Mouse (Mus musculus) embryonic facial prominence, embryonic 13.5 days (tissue): Measurements from ENCODE around the gene Stk38l. TPM values are rescaled to one million over a fixed set of nuclear protein-coding genes. Genes with fewer than 3 reads are reported as not detected.
A peak's percentile ranks its signal among the peaks of the same experiment; 100 is the strongest.

Source experiments
- ATAC-seq: fragments of 200-750 bp; cut with Nextera tagmentation; 2 replicates; pipeline ENCODE4 v1.8.0; 2017; ENCODE audit warnings: low read depth; ENCODE audit not compliant: insufficient number of reproducible peaks, insufficient read depth, low FRiP score, low TSS enrichment
- H3K27ac ChIP-seq: fragments of 300-500 bp; sonication (generic); 2 replicates; pipeline ENCODE4 v1.5.1; 2015; ENCODE audit warnings: moderate library complexity, mild to moderate bottlenecking, inconsistent platforms
- H3K27me3 ChIP-seq: fragments of 300-500 bp; sonication (generic); 2 replicates; pipeline ENCODE4 v1.6.1; 2015; ENCODE audit warnings: mild to moderate bottlenecking, inconsistent platforms
- H3K36me3 ChIP-seq: fragments of 300-500 bp; sonication (generic); 2 replicates; pipeline ENCODE4 v1.6.1; 2015; ENCODE audit warnings: mild to moderate bottlenecking, inconsistent platforms
- H3K4me1 ChIP-seq: fragments of 300-500 bp; sonication (generic); 2 replicates; pipeline ENCODE4 v1.6.1; 2015; ENCODE audit warnings: inconsistent platforms
- H3K4me2 ChIP-seq: fragments of 300-500 bp; sonication (generic); 2 replicates; pipeline ENCODE4 v1.6.1; 2015; ENCODE audit warnings: moderate library complexity, mild to moderate bottlenecking, inconsistent platforms
- H3K4me3 ChIP-seq: fragments of 300-500 bp; sonication (generic); 2 replicates; pipeline ENCODE4 v1.5.1; 2015; ENCODE audit warnings: mild to moderate bottlenecking, inconsistent platforms
- H3K9ac ChIP-seq: fragments of 300-500 bp; sonication (generic); 2 replicates; pipeline ENCODE4 v1.6.1; 2015; ENCODE audit warnings: mild to moderate bottlenecking, inconsistent platforms
- H3K9me3 ChIP-seq: fragments of 300-500 bp; sonication (generic); 2 replicates; pipeline ENCODE4 v1.6.1; 2016; ENCODE audit warnings: inconsistent platforms
- WGBS: fragments of 180-500 bp; shearing (Covaris S2); methylation state at CpG from one replicate; pipeline ENCODE4 v1.1.7; 2015; ENCODE audit warnings: mixed read lengths; 5-methylcytosine and 5-hydroxymethylcytosine counted together
- polyA plus RNA-seq: library from polyadenylated mRNA; unstranded; fragments of >200 nt; fragmentation: Nextera tagmentation; extraction: Ambion mirVana; gene quantifications from 2 replicates; pipeline ENCODE4 v1.2.1, GENCODE M21; 2015

The Stk38l gene
- polyA plus RNA-seq, 1 experiment from 2014 or later: 19.4 TPM

GRCm38 (mm10) chr6:146702126-146702881 lies 22.5 kb upstream of the Stk38l start:
- ATAC-seq: no peak
- H3K27ac ChIP-seq: peak overlapping the region; percentile 11; the same call in 1 of the 2 replicates
- H3K4me2 ChIP-seq: no peak overlapping the region; the same call in 1 of the 2 replicates

DNA sequence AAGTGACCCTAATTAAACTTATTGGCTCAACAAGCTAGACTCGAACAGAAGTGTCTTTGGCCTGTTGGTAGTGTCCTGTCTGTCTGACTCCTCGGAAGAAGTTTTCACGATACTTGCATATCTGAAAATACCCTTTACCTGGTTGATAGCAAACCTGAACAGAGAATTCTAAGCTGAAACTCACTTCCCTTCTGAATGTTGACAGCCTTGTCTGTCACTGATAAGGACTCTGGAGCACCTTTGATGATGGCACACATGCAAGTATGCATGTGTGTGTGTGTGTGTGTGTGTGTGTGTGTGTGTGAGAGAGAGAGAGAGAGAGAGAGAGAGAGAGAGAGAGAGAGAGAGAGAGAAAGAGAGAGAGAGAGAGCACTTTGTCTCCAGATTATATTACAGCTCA lies 21.4 kb upstream of the Stk38l start:
- H3K27ac ChIP-seq: no peak overlapping the region
- H3K27me3 ChIP-seq: no peaks in the 10 kb centered on the region
- ATAC-seq: no peak

More at GRCm38 (mm10) chr6:146702126-146702881, 22.5 kb upstream of the Stk38l start:
- Histone ChIP-seq H3K36me3 (no peaks in the 10 kb centered on the region), H3K9ac (no peak overlapping the region), H3K27me3 (no peaks in the 10 kb centered on the region), H3K4me3 (no peak overlapping the region), H3K9me3 (no peaks in the 10 kb centered on the region), H3K4me1 (peaks cover 5% of the 10 kb centered on the region; the same call in 1 of the 2 replicates)
- WGBS: 57% methylated on average over 11 of the region's 11 CpGs

GRCm38 (mm10) chr6:146705631-146706030 lies 19.2 kb upstream of the Stk38l start:
- Histone ChIP-seq H3K4me1 (peaks cover 5% of the 10 kb centered on the region; the same call in 1 of the 2 replicates), H3K27me3 (no peaks in the 10 kb centered on the region), H3K4me3 (no peak overlapping the region), H3K36me3 (no peaks in the 10 kb centered on the region), H3K9me3 (no peaks in the 10 kb centered on the region), H3K9ac (no peak overlapping the region), H3K27ac (no peak overlapping the region), H3K4me2 (no peak overlapping the region)
- ATAC-seq: no peak
- WGBS: 93% methylated on average over 1 of the region's 1 CpGs

More for the DNA sequence above, 21.4 kb upstream of the Stk38l start:
- H3K4me2 ChIP-seq: no peak overlapping the region
- no peak overlapping the region for H3K4me3 ChIP-seq
- H3K4me1 ChIP-seq: peaks cover 5% of the 10 kb centered on the region; the same call in 1 of the 2 replicates
- H3K9me3 ChIP-seq: no peaks in the 10 kb centered on the region
- 78% methylated on average over 3 of the region's 3 CpGs for WGBS
- H3K9ac ChIP-seq: no peak overlapping the region
- H3K36me3 ChIP-seq: no peaks in the 10 kb centered on the region

- no peak overlapping the region for H3K4me3 ChIP-seq
- no peaks in the 10 kb centered on the region for H3K36me3 ChIP-seq
- ATAC-seq: no peak
- H3K27me3 ChIP-seq: no peaks in the 10 kb centered on the region
- H3K9ac ChIP-seq: no peak overlapping the region
- H3K4me1 ChIP-seq: no peaks in the 10 kb centered on the region
- 80% methylated on average over 1 of the region's 1 CpGs for WGBS
- H3K4me2 ChIP-seq: no peak overlapping the region
- H3K9me3 ChIP-seq: no peaks in the 10 kb centered on the region
- no peak overlapping the region for H3K27ac ChIP-seq
Measured at GRCm38 (mm10) chr6:146719606-146720005, 5.2 kb upstream of the Stk38l start.

DNA sequence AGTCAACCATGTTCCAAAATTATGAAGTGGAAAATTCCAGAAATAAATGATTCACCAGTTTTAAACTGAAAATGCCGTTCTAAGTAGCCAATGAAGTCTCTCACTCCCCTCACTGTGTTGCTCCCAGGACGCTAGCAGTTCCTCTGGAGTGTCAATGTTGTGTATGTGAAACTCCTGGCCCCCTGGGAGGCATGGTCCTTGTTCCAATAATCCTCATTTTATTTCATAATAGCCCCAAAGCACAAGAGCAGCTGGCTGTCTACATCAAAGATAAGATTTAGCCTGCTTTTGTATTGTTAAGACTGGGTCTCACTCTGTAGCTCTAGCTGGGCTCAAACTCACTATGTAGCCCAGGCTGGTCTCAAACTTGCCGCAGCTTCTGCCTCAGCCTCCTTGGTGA lies 990 bp upstream of the Stk38l start:
- Histone ChIP-seq H3K9me3 (no peaks in the 10 kb centered on the region), H3K36me3 (no peaks in the 10 kb centered on the region), H3K4me2 (no peak overlapping the region), H3K27me3 (no peaks in the 10 kb centered on the region), H3K4me3 (no peak overlapping the region), H3K27ac (no peak overlapping the region), H3K4me1 (peaks cover 13% of the 10 kb centered on the region; the same call in 1 of the 2 replicates), H3K9ac (no peak overlapping the region)
- WGBS: 93% methylated on average over 3 of the region's 3 CpGs
- ATAC-seq: no peak

- Histone ChIP-seq H3K4me3 (peak overlapping the region; percentile 84), H3K36me3 (no peaks in the 10 kb centered on the region), H3K9me3 (no peaks in the 10 kb centered on the region), H3K4me2 (peak overlapping the region; percentile 79), H3K27me3 (no peaks in the 10 kb centered on the region), H3K4me1 (peaks cover 13% of the 10 kb centered on the region; the same call in 1 of the 2 replicates), H3K9ac (peak overlapping the region; percentile 92), H3K27ac (peak overlapping the region; percentile 80)
- peak; percentile 56 for ATAC-seq
- WGBS: under 1% methylated on average over 30 of the region's 30 CpGs
Measured at GRCm38 (mm10) chr6:146725384-146725791, 593 bp downstream of the Stk38l start.

DNA sequence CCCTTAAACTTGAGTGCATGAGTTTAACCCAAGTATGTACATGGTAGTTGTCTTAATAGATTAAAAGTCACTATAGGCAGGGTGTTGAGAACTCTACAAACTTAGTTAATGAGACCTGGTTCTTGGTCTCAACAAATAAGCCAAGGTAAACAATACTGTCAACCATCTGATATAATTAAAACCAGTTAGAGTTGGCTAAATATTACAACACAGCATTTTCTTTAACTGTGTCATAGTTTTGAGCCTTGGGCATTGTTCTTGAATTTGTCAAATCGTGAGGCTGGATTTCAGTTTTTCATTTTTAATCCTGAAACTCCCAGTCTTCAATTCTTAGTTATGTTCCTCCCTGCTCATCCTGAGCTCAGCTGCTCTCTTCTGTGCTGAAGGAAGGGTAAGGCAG lies 6.2 kb downstream of the Stk38l start:
- H3K4me1 ChIP-seq: peaks cover 28% of the 10 kb centered on the region
- H3K4me2 ChIP-seq: no peak overlapping the region
- H3K27ac ChIP-seq: 0 out of 2 replicates have a peak overlapping the region, but pooled peaks have one; percentile 16
- no peaks in the 10 kb centered on the region for H3K36me3 ChIP-seq
- no peaks in the 10 kb centered on the region for H3K27me3 ChIP-seq
- no peak overlapping the region for H3K9ac ChIP-seq
- no peak overlapping the region for H3K4me3 ChIP-seq
- no peaks in the 10 kb centered on the region for H3K9me3 ChIP-seq
- 57% methylated on average over 1 of the region's 1 CpGs for WGBS
- no peak for ATAC-seq

DNA sequence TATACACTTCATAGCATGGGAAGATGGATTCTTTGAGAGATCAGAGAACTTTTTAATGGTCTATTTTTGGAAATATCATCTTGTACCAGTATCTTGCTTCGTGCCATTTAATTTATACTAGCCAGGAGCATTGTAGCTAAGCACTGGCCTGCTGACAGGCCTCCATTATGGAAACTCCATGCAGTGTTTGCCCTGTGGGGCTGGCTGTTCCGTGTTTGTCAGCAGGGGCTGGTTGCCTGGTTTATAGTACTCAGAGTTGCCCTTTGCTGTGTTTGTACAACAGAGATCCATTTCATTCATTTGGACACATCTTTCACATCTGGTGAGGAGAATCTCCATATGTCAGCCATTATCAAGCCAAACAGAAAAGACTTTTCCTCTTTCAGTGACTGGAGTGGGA lies 6.9 kb downstream of the Stk38l start:
- 25% methylated on average over 2 of the region's 2 CpGs for WGBS
- Histone ChIP-seq H3K9me3 (no peaks in the 10 kb centered on the region), H3K27ac (no peak overlapping the region), H3K36me3 (no peaks in the 10 kb centered on the region), H3K27me3 (no peaks in the 10 kb centered on the region), H3K4me3 (no peak overlapping the region), H3K4me1 (peaks cover 22% of the 10 kb centered on the region), H3K4me2 (no peak overlapping the region), H3K9ac (no peak overlapping the region)
- no peak for ATAC-seq

DNA sequence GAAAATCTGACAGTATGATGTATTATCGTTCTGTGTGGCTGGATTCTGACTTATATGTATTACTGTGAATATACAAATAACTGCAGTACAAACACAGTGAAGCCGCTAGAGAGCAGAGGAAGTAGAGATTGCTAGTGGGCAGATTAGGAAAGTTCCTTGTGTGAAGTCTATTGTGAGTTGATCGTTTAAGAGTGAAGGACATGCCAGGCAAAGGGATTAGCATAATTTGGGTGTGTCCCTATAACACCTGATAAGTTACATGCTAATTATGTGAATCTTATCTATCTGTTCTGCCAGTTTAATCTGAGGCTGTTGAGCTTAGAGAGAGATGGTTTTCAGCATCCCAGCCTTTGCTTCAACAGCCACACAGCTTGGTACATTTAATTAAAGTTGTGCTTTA lies 7.4 kb downstream of the Stk38l start:
- Histone ChIP-seq H3K27ac (no peak overlapping the region), H3K4me1 (peaks cover 17% of the 10 kb centered on the region), H3K36me3 (no peaks in the 10 kb centered on the region), H3K9ac (no peak overlapping the region), H3K4me3 (no peak overlapping the region), H3K4me2 (no peak overlapping the region), H3K9me3 (no peaks in the 10 kb centered on the region), H3K27me3 (no peaks in the 10 kb centered on the region)
- no peak for ATAC-seq
- 59% methylated on average over 3 of the region's 3 CpGs for WGBS

DNA sequence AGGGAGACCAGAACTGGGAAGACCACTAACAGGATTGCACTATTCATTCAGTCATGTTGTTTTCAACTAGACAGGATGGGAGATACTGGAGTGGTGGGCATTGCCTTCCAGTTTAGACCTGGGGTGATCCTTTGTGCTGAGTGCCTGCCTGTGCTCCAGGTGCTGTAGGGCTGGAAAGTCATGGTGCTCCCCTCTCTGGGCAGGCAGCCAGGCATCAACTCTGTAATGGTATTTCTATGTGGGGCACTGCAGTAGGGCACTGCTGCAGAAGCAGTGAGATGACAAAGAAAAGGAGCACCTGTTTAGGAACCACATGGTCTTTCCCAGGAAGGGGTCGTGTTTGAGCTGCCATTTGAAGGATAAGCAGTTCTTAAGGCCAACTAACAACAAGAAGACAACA lies 7.9 kb downstream of the Stk38l start:
- H3K27me3 ChIP-seq: no peaks in the 10 kb centered on the region
- H3K4me2 ChIP-seq: no peak overlapping the region
- no peak for ATAC-seq
- H3K36me3 ChIP-seq: no peaks in the 10 kb centered on the region
- WGBS: 38% methylated on average over 1 of the region's 1 CpGs
- H3K4me3 ChIP-seq: no peak overlapping the region
- H3K27ac ChIP-seq: no peak overlapping the region
- H3K4me1 ChIP-seq: peaks cover 15% of the 10 kb centered on the region
- H3K9me3 ChIP-seq: no peaks in the 10 kb centered on the region
- no peak overlapping the region for H3K9ac ChIP-seq

DNA sequence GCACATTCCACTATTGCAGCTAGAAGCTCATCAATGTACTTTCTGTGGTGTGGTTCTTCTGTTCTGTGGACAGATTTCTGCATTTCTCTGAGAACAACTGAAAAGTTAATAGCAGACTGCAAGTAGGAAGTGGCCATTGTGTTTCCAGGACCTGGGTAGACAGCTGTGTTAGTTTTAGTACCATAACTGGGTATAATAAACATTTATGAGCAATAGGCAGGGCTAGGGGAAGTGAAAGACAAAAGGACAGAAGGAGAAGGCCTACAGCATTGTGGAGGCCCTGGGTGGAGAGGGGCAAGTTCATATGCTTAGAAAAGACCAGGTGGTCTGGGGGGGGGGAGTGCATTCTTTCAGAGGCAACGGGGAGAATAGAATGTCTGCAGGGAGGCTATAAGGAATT lies 8.8 kb downstream of the Stk38l start:
- Histone ChIP-seq H3K27ac (no peak overlapping the region), H3K9ac (no peak overlapping the region), H3K4me2 (no peak overlapping the region)

DNA sequence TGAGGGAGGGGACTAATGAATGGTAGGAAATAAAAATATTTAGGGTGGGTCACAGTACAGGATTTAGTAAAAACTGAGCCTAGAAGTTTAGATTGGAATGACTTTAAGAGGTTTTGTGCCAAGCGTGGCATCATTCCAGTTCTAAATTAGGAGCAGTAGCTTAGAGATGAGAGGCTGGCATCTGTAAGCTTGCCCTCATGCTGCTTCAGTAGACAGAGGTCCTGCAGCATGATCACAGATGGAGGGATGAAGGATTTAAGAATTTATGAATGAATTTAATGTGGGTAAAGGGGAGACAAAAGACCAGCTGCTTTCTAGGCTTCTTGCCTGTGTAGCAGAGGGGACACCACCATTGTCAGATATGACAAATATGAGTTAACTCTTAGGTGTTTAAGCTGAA lies 14.1 kb downstream of the Stk38l start:
- Histone ChIP-seq H3K9ac (no peak overlapping the region), H3K27ac (no peak overlapping the region), H3K9me3 (no peaks in the 10 kb centered on the region), H3K36me3 (no peaks in the 10 kb centered on the region), H3K4me1 (peaks cover 31% of the 10 kb centered on the region), H3K4me3 (no peak overlapping the region), H3K4me2 (no peak overlapping the region), H3K27me3 (no peaks in the 10 kb centered on the region)
- WGBS: 87% methylated on average over 1 of the region's 1 CpGs
- ATAC-seq: no peak

More for the DNA sequence above, 8.8 kb downstream of the Stk38l start:
- H3K9me3 ChIP-seq: no peaks in the 10 kb centered on the region
- no peaks in the 10 kb centered on the region for H3K27me3 ChIP-seq
- no peak for ATAC-seq
- 79% methylated on average over 1 of the region's 1 CpGs for WGBS
- H3K36me3 ChIP-seq: no peaks in the 10 kb centered on the region
- H3K4me1 ChIP-seq: peaks cover 19% of the 10 kb centered on the region
- H3K4me3 ChIP-seq: no peak overlapping the region
